Mouse (Mus musculus) forebrain, embryonic 16.5 days (tissue): Measurements from ENCODE around the gene Ankrd6. TPM values are rescaled to one million over a fixed set of nuclear protein-coding genes. Genes with fewer than 3 reads are reported as not detected.

Experiments
- ATAC-seq: fragments of 200-750 bp; cut with Nextera tagmentation; 2 replicates; pipeline ENCODE4 v1.8.0; 2017; ENCODE audit warnings: mild to moderate bottlenecking, moderate library complexity
- H3K27ac ChIP-seq: fragments of 300-500 bp; sonication (generic); 2 replicates; pipeline ENCODE4 v1.5.1; 2014; ENCODE audit warnings: low read length, control low read depth
- H3K27me3 ChIP-seq: fragments of 300-500 bp; sonication (generic); replicated peaks from 2 replicates; pipeline ENCODE4 v1.6.1; 2014; ENCODE audit warnings: low read length; ENCODE audit not compliant: control insufficient read depth, insufficient read depth
- H3K36me3 ChIP-seq: fragments of 300-500 bp; sonication (generic); 2 replicates; pipeline ENCODE4 v1.6.1; 2014; ENCODE audit not compliant: control insufficient read depth, insufficient read depth
- H3K4me1 ChIP-seq: fragments of 300-500 bp; sonication (generic); replicated peaks from 2 replicates; pipeline ENCODE4 v1.6.1; 2014; ENCODE audit warnings: low read length; ENCODE audit not compliant: control insufficient read depth, insufficient read depth
- H3K4me2 ChIP-seq: fragments of 300-500 bp; sonication (generic); 2 replicates; pipeline ENCODE4 v1.6.1; 2014; ENCODE audit warnings: mild to moderate bottlenecking, low read length, control low read depth
- H3K4me3 ChIP-seq: fragments of 300-500 bp; sonication (generic); replicated peaks from 2 replicates; pipeline ENCODE4 v1.5.1; 2014; ENCODE audit warnings: mild to moderate bottlenecking, low read length, control low read depth
- H3K9ac ChIP-seq: fragments of 300-500 bp; sonication (generic); replicated peaks from 2 replicates; pipeline ENCODE4 v1.6.1; 2014; ENCODE audit warnings: low read depth, low read length, control low read depth
- H3K9me3 ChIP-seq: fragments of 300-500 bp; sonication (generic); 2 replicates; pipeline ENCODE4 v1.6.1; 2016; ENCODE audit warnings: low read length; ENCODE audit not compliant: control insufficient read depth
- WGBS: fragments of 180-500 bp; shearing (Covaris S2); extraction: QIAGEN DNeasy Blood & Tissue Kit; methylation state at CpG from one replicate; pipeline ENCODE4 v1.1.7; 2014; 5-methylcytosine and 5-hydroxymethylcytosine counted together
- polyA plus RNA-seq: library from polyadenylated mRNA; unstranded; fragments of >200 nt; fragmentation: Nextera tagmentation; extraction: Ambion mirVana; gene quantifications from 2 replicates; pipeline ENCODE4 v1.2.1, GENCODE M21; 2015

The Ankrd6 gene
- polyA plus RNA-seq, 1 experiment from 2014 or later, result 37.0 TPM

GRCm38 (mm10) chr4:32915928-32916327 is 34.7 kb downstream of the Ankrd6 start:
- H3K27ac ChIP-seq, result no peak overlapping the region
- peak; percentile 49 for ATAC-seq
- no peaks in the 10 kb centered on the region for H3K9me3 ChIP-seq
- no peaks in the 10 kb centered on the region for H3K27me3 ChIP-seq
- WGBS, result 33% methylated on average over 8 of the region's 8 CpGs
- peaks cover 23% of the 10 kb centered on the region for H3K4me1 ChIP-seq
- 0 out of 2 replicates have a peak overlapping the region, but pooled peaks have one; percentile 19 for H3K9ac ChIP-seq
- no peak overlapping the region for H3K4me3 ChIP-seq
- H3K4me2 ChIP-seq, result no peak overlapping the region
- H3K36me3 ChIP-seq, result no peaks in the 10 kb centered on the region

GRCm38 (mm10) chr4:32909996-32910395 is 40.6 kb downstream of the Ankrd6 start:
- no peak overlapping the region for H3K9ac ChIP-seq
- H3K4me2 ChIP-seq, result no peak overlapping the region
- ATAC-seq, result no peak
- WGBS, result 97% methylated on average over 1 of the region's 1 CpGs
- H3K36me3 ChIP-seq, result no peaks in the 10 kb centered on the region
- H3K27me3 ChIP-seq, result no peaks in the 10 kb centered on the region
- no peak overlapping the region for H3K27ac ChIP-seq
- H3K9me3 ChIP-seq, result no peaks in the 10 kb centered on the region
- no peak overlapping the region for H3K4me3 ChIP-seq
- H3K4me1 ChIP-seq, result peaks cover 8% of the 10 kb centered on the region

GRCm38 (mm10) chr4:32909241-32909979 is 41.2 kb downstream of the Ankrd6 start:
- ATAC-seq, result no peak
- H3K9ac ChIP-seq, result no peak overlapping the region
- H3K4me1 ChIP-seq, result peaks cover 8% of the 10 kb centered on the region
- H3K27me3 ChIP-seq, result no peaks in the 10 kb centered on the region
- H3K9me3 ChIP-seq, result no peaks in the 10 kb centered on the region
- H3K4me2 ChIP-seq, result no peak overlapping the region
- no peaks in the 10 kb centered on the region for H3K36me3 ChIP-seq
- no peak overlapping the region for H3K4me3 ChIP-seq
- no peak overlapping the region for H3K27ac ChIP-seq
- WGBS, result 84% methylated on average over 3 of the region's 3 CpGs

- ATAC-seq, result no peak
- Histone ChIP-seq H3K36me3 (no peaks in the 10 kb centered on the region), H3K4me1 (peaks cover 8% of the 10 kb centered on the region), H3K9me3 (no peaks in the 10 kb centered on the region), H3K27ac (no peak overlapping the region), H3K27me3 (no peaks in the 10 kb centered on the region), H3K9ac (no peak overlapping the region), H3K4me3 (no peak overlapping the region), H3K4me2 (no peak overlapping the region)
- 86% methylated on average over 3 of the region's 3 CpGs for WGBS
These were observed 43.0 kb downstream of the Ankrd6 start for GRCm38 (mm10) chr4:32907631-32908030.

- peak; percentile 75 for ATAC-seq
- no peak overlapping the region for H3K27ac ChIP-seq
- WGBS, result 39% methylated on average over 6 of the region's 6 CpGs
- no peak overlapping the region for H3K9ac ChIP-seq
- no peaks in the 10 kb centered on the region for H3K9me3 ChIP-seq
- H3K36me3 ChIP-seq, result no peaks in the 10 kb centered on the region
- no peak overlapping the region for H3K4me2 ChIP-seq
- H3K4me3 ChIP-seq, result no peak overlapping the region
- no peaks in the 10 kb centered on the region for H3K27me3 ChIP-seq
- peaks cover 8% of the 10 kb centered on the region for H3K4me1 ChIP-seq
These were observed 44.0 kb downstream of the Ankrd6 start for GRCm38 (mm10) chr4:32906627-32907026.

GRCm38 (mm10) chr4:32905913-32906312 is 44.7 kb downstream of the Ankrd6 start:
- Histone ChIP-seq H3K36me3 (no peaks in the 10 kb centered on the region), H3K27ac (no peak overlapping the region), H3K9me3 (no peaks in the 10 kb centered on the region), H3K4me2 (no peak overlapping the region), H3K4me1 (peaks cover 8% of the 10 kb centered on the region), H3K27me3 (no peaks in the 10 kb centered on the region), H3K9ac (no peak overlapping the region), H3K4me3 (no peak overlapping the region)
- no peak for ATAC-seq
- WGBS, result 93% methylated on average over 2 of the region's 2 CpGs

- no peaks in the 10 kb centered on the region for H3K27me3 ChIP-seq
- H3K4me3 ChIP-seq, result no peak overlapping the region
- WGBS, result 70% methylated on average over 2 of the region's 2 CpGs
- no peak for ATAC-seq
- H3K4me1 ChIP-seq, result peaks cover 8% of the 10 kb centered on the region
- H3K4me2 ChIP-seq, result no peak overlapping the region
- no peaks in the 10 kb centered on the region for H3K36me3 ChIP-seq
- no peak overlapping the region for H3K9ac ChIP-seq
- H3K27ac ChIP-seq, result no peak overlapping the region
- H3K9me3 ChIP-seq, result no peaks in the 10 kb centered on the region
These were observed 45.3 kb downstream of the Ankrd6 start for GRCm38 (mm10) chr4:32905381-32905780.

- 86% methylated on average over 7 of the region's 7 CpGs for WGBS
- Histone ChIP-seq H3K9ac (no peak overlapping the region), H3K27ac (no peak overlapping the region), H3K4me3 (no peak overlapping the region), H3K27me3 (no peaks in the 10 kb centered on the region), H3K4me1 (peaks cover 11% of the 10 kb centered on the region), H3K9me3 (no peaks in the 10 kb centered on the region), H3K36me3 (no peaks in the 10 kb centered on the region), H3K4me2 (no peak overlapping the region)
- ATAC-seq, result no peak
These were observed 46.8 kb downstream of the Ankrd6 start for GRCm38 (mm10) chr4:32903826-32904225.

GRCm38 (mm10) chr4:32899051-32899450 is 51.6 kb downstream of the Ankrd6 start:
- H3K9me3 ChIP-seq, result peaks cover 11% of the 10 kb centered on the region
- no peak overlapping the region for H3K4me3 ChIP-seq
- 0 out of 2 replicates have a peak, but pooled peaks cover 3% of the 10 kb centered on the region for H3K4me1 ChIP-seq
- H3K27me3 ChIP-seq, result no peaks in the 10 kb centered on the region
- WGBS, result 26% methylated on average over 4 of the region's 4 CpGs
- H3K9ac ChIP-seq, result no peak overlapping the region
- no peaks in the 10 kb centered on the region; the same call in 1 of the 2 replicates for H3K36me3 ChIP-seq
- no peak overlapping the region for H3K4me2 ChIP-seq
- ATAC-seq, result 0 out of 2 replicates have a peak, but pooled peaks have one; percentile 18
- no peak overlapping the region for H3K27ac ChIP-seq
